Mouse (Mus musculus): ENCODE data around the gene Ugt1a6b.
"Not testable (repeated sequence)": the region's sequence is repeated elsewhere in the genome, so short reads cannot be mapped to it uniquely, and the experiment has no call there.

DNA sequence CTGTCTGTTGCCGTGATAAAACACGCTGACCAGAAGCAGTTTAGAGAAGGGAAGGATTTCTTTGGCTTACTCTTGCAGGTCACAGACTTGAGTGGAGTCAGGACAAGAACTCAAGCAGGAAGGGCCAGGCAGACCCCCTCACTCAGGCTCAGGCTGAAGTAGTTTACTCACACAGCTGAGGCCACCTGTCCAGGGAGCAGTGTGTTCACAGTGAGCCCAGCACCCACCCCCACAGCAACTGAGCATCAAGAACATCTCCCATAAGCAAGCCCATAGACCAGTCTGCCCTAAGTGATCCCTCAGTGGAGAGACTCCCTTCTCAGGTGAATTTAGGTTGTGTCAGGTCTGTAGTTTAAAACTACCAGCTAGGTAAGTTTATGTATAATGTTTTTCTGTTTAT lies 6.6 kb downstream of the Ugt1a6b start:
- not testable (repeated sequence) for TF ChIP-seq CTCF (conservative IDR thresholded peaks at IDR 0.05; ENCODE audit: insufficient read depth, insufficient read length, low read depth, low read length); POLR2A (IDR thresholded peaks at IDR 0.05; ENCODE audit: low read depth, low read length)
